Mouse (Mus musculus) olfactory bulb, adult 2 months (tissue): ENCODE measurements around the gene Lgals4. TPM values are rescaled to one million over a fixed set of nuclear protein-coding genes. Genes with fewer than 3 reads are reported as not detected.

Source experiments
- H3K27ac ChIP-seq: fragments of 200-500 bp; 2 replicates; pipeline ENCODE4 v1.5.1; 2012; ENCODE audit warnings: low read depth, low read length; ENCODE audit not compliant: insufficient read depth
- H3K4me1 ChIP-seq: fragments of 200-500 bp; 2 replicates; pipeline ENCODE4 v1.6.1; 2012; ENCODE audit warnings: low read length; ENCODE audit not compliant: control insufficient read depth, insufficient read depth
- H3K4me3 ChIP-seq: fragments of 200-500 bp; 2 replicates; pipeline ENCODE4 v1.5.1; 2012; ENCODE audit warnings: mild to moderate bottlenecking, low read depth, low read length, moderate library complexity; ENCODE audit not compliant: insufficient read depth
- CTCF ChIP-seq: fragments of 200-500 bp; IDR thresholded peaks from 2 replicates; pipeline ENCODE4 v1.5.1; 2012; ENCODE audit warnings: low read depth, mild to moderate bottlenecking, low read length, moderate library complexity; ENCODE audit not compliant: insufficient read depth
- POLR2A ChIP-seq: fragments of 200-500 bp; IDR thresholded peaks from 2 replicates; pipeline ENCODE4 v1.6.1; 2012; ENCODE audit warnings: mild to moderate bottlenecking, low read depth, low read length, moderate library complexity; ENCODE audit not compliant: insufficient read depth
- WGBS: fragments of 180-500 bp; shearing (Covaris S2); methylation state at CpG from one replicate; pipeline ENCODE4 v1.1.7; 2018; 5-methylcytosine and 5-hydroxymethylcytosine counted together
- polyA plus RNA-seq: library from polyadenylated mRNA; stranded (reverse); fragments of >200 nt; gene quantifications from 2 replicates; pipeline ENCODE4 v1.2.4, GENCODE M21; 2012; ENCODE audit warnings: low replicate concordance; ENCODE audit not compliant: missing spikeins, insufficient read depth, insufficient read length

Lgals4 gene
- polyA plus RNA-seq, 1 experiment, result not detected

DNA sequence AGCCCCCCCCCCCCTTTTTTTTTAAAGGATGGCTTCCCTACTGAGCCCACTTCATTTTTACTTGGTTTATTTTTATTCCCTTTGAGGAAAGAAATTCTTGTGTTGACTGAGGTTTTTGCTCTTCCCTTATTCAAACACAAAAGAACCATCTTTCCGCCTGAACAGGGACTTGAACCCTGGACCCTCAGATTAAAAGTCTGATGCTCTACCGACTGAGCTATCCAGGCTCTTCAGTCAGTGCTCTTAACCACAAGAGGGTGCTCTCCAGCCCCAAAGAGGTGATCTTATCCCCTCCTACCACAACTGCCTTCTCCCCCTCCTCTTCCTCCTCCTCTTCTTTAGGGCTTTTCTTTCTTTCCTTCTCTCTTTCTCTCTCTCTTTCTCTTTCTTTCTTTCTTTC lies 39.8 kb upstream of the Lgals4 start:
- TF ChIP-seq POLR2A, result no peak
- TF ChIP-seq CTCF, result no peak
- H3K4me1 ChIP-seq, result peaks cover 14% of the 10 kb centered on the region; the same call in 1 of the 2 replicates
- WGBS, result 48% methylated on average over 2 of the region's 2 CpGs
- no peak overlapping the region for H3K4me3 ChIP-seq
- no peak overlapping the region for H3K27ac ChIP-seq

DNA sequence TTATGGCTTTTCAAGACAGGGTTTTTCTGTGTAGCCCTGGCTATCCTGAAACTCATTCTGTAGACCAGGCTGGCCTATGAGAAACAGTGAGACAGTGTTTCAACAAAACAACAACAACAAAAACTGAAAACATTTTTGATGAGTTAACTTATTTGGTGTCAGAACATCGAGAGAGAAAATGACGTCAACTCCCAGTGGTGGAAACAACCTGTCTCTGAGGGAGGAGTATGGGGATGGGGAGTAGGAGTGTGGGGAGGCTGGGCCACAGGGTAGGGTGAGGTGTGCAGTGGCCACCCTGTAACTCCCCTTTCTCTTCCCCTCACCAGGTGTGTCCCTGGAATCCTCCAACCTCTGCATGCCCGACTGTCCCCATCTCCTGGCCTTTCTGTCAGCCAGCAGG lies 39.2 kb upstream of the Lgals4 start:
- H3K27ac ChIP-seq, result no peak overlapping the region
- H3K4me1 ChIP-seq, result peaks cover 14% of the 10 kb centered on the region; the same call in 1 of the 2 replicates
- TF ChIP-seq POLR2A, result no peak
- TF ChIP-seq CTCF, result no peak
- no peak overlapping the region for H3K4me3 ChIP-seq
- 85% methylated on average over 3 of the region's 3 CpGs for WGBS

DNA sequence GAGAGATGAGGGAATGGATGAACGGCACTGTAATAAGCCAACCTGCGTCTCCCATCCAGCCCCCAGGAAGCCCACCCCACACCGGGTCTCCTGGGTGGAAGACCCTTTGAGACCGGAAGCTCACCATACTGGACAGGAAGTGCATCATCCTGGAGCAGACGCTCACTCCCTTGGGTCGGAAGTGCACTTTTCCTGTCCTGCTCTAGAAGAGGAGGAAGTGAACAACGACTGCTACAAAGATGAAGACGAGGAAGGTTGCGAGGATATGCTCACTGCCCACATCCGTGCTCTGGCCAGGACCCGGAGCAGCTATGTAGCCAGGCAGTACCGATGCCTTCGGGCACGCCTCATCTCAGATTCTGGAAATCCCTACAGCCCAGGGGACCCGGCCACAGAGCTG lies 37.8 kb upstream of the Lgals4 start:
- TF ChIP-seq CTCF (no peak), POLR2A (no peak)
- WGBS, result 88% methylated on average over 15 of the region's 15 CpGs
- Histone ChIP-seq H3K27ac (no peak overlapping the region), H3K4me1 (peaks cover 10% of the 10 kb centered on the region; the same call in 1 of the 2 replicates), H3K4me3 (no peak overlapping the region)

DNA sequence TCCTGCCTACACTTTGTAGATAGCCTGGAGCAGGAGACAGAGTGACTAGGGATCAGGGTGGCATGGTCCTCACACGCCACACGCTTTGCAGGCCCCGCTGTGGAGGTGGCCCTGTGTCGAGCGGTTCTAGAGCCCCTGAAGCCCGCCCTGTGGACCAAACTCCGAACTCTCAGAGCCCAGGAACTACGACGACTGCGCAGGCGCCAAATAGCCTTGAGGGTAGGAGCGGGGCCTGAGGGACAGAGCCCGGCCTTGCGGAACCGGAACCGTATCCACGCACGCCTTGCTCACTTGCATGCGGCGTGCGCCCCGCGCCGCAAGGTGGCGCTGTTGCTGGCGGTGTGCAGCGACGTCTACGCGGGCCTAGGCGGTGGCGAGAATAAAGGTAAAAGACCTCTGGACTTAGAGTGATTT lies 37.1 kb upstream of the Lgals4 start:
- H3K4me3 ChIP-seq, result peak overlapping the region; percentile 12; the same call in 1 of the 2 replicates
- H3K4me1 ChIP-seq, result peaks cover 10% of the 10 kb centered on the region; the same call in 1 of the 2 replicates
- H3K27ac ChIP-seq, result no peak overlapping the region
- TF ChIP-seq POLR2A (no peak), CTCF (peak; percentile 99)
- WGBS, result 12% methylated on average over 32 of the region's 32 CpGs

DNA sequence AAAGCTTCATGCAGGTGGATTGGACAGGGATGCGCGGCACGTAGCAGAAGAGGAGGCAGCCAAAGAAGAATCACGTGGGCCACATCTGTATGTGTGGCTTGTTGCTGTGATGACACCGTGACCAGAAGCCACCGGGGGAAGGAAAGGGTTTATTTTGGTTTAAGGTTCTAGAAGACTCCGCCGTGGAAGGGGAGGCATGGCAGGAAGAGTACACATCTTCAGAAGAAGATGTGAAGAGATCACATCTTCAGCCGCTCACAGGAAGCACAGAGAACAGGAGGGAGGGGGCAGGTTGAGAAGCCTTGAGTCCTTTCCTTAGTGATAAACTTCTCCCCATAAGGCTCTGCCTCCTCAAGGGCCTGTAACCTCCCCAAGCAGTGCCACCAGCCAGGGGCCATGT lies 33.7 kb upstream of the Lgals4 start:
- H3K4me1 ChIP-seq, result peaks cover 19% of the 10 kb centered on the region
- H3K4me3 ChIP-seq, result no peak overlapping the region
- H3K27ac ChIP-seq, result no peak overlapping the region
- 92% methylated on average over 9 of the region's 9 CpGs for WGBS
- TF ChIP-seq POLR2A (no peak), CTCF (no peak)

DNA sequence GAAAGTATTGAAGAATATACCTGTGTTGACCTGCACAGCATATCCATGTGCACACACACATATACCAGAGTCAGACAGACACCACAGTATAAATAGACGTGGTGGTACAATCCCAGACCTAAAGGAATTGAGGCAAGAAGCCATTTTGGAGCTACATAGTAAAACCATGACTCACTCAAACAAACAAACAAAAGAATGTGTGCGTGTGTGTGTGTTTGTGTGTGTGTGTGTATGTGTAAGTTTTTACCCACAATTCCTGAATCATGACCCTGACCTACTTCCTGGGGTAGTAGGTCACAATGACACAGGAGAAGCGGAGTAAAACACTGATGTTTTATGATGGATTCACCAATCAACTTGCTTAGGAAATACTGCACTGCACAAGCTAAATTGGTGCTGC lies 32.2 kb upstream of the Lgals4 start:
- H3K4me3 ChIP-seq, result no peak overlapping the region
- 47% methylated on average over 3 of the region's 3 CpGs for WGBS
- no peak for TF ChIP-seq POLR2A
- no peak for TF ChIP-seq CTCF
- peaks cover 15% of the 10 kb centered on the region for H3K4me1 ChIP-seq
- no peak overlapping the region for H3K27ac ChIP-seq

DNA sequence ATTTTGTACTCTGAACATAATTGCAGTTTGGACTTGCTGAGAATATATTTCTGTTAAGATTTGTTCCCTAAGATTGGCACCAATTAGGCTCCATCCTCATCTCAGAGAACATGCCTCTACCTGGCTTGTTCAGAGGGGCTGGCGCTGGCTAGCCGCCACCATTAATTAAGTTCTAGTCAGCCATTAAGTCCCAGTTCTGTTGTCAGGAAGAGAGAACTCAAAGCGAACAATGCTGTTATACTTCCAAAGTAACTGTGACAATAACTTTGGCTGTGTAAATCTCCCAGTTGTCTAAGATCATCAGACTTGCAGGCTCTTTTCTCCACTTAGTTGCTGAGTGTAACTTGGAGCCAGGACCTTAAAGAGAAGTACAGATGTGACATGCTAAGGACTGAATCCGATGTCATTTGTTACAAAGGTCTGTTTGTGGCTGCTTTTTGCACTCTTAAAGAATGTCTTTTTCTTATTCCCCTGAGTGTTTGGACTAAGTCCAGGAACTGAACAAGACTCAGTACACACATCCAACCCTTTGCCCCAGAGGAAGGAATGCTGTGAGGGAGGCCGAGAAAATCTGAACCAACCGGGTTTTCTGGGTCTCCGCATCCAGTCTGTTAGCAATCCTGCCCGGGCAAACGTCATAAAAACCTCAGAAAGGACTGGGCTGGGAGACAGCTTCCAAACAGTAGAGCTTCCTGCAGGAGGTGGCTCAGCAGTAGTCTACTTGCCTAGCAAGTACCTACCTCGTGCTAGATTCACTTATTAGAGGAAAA lies 31.6 kb upstream of the Lgals4 start:
- H3K4me1 ChIP-seq, result peaks cover 9% of the 10 kb centered on the region
- peak overlapping the region; percentile 45; the same call in 1 of the 2 replicates for H3K27ac ChIP-seq
- TF ChIP-seq POLR2A (no peak), CTCF (no peak)
- WGBS, result 21% methylated on average over 10 of the region's 10 CpGs
- no peak overlapping the region for H3K4me3 ChIP-seq

DNA sequence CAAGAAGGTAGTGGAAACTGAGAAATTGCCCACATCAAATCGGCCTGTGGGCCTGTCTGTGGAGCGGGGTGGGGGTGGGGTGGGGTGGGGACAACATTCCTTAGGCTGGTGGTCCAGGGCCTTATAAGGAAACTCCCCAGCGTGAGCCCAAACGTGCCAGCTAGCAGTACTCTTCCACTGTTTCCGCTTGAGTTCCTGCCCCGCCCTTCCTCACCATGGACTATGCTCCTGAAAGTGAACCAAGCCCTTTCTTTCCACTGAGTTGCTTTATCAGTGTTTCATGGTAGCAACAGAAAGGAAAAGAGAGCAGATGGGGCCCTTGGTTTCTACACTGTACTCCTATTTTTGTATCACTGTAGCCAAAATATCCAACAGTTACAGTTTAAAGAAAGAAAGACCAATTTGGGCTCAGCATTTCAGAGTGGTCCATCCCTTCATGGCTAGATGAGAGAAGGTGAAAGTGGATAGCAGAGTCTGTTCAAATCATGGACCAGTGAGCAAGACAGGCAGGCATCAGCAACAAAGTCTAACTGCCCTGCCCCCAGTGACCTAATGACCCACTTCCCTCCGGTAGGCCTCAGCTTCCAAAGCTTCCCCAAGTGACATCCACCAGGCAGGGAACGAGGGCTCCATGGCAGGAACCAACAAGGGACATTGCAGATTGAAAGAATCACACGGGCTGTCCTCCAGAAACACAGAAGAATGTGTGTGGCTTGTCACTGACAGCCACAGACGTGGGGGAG lies 30.6 kb upstream of the Lgals4 start:
- H3K4me3 ChIP-seq, result no peak overlapping the region
- peaks cover 14% of the 10 kb centered on the region for H3K4me1 ChIP-seq
- TF ChIP-seq CTCF (no peak), POLR2A (no peak)
- 39% methylated on average over 10 of the region's 10 CpGs for WGBS
- H3K27ac ChIP-seq, result no peak overlapping the region

DNA sequence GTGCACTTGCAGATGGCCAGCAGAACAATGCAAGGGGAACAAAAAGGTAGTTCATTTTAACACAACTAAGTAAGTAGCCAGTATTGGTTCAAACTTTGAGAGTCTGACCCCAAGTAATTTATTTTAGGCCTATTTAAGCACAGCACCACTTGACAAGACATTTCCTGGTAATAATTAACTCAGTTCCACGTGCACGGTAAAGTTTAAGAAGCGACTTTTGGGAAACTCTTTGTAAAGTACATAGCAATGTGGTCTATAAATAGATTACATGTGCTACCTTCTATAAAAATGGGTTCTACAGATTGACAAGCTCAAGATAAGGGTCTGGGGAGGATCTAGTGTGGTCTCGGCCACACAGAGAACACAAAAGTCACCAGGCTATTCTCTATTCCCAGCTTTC lies 29.9 kb upstream of the Lgals4 start:
- H3K27ac ChIP-seq, result no peak overlapping the region
- WGBS, result 54% methylated on average over 4 of the region's 4 CpGs
- H3K4me1 ChIP-seq, result peaks cover 17% of the 10 kb centered on the region
- no peak for TF ChIP-seq POLR2A
- no peak for TF ChIP-seq CTCF
- no peak overlapping the region for H3K4me3 ChIP-seq
